Mouse (Mus musculus): ENCODE results near the gene Tomm70a.
"Not testable (repeated sequence)": the region's sequence is repeated elsewhere in the genome, so short reads cannot be mapped to it uniquely, and the experiment has no call there.

Tomm70a gene

DNA sequence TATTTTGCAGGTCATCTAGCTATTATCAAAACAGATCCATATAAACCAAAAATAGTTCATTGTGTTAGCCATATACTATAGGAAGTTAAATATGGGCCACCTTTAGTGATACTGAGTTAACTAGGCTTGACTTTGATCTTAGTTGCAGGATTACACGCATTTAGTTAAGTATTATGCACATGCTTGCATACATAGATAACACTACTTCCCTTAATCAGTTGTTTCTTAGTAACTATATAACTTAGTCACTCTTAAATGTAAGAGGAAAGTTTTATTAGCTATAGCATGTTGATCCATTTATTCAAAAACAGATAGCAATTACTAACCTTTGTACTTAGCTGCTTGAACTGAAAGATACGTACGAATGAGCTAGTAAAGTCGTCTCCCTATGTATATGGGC lies 29.9 kb downstream of the Tomm70a start:
- DNase-seq: no peak

DNA sequence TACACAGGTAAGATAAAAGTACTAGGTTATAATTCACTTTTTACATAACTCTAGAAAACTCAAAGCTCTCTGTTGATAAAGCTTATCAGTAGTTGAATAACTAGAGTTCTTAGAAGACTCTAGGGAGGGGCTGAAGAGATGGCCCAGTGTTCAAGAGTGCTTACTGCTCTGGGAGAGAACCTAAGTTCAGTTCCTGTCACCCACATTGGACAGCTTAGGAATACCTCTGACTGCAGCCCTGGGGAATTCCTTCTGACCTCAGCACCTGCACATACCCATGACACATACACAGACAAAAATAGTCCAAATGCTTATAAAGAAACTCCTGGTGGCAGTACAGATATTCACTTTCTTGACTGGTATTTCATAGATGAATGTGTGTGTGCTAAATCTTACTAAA lies 34.4 kb downstream of the Tomm70a start:
- DNase-seq: no peak

DNA sequence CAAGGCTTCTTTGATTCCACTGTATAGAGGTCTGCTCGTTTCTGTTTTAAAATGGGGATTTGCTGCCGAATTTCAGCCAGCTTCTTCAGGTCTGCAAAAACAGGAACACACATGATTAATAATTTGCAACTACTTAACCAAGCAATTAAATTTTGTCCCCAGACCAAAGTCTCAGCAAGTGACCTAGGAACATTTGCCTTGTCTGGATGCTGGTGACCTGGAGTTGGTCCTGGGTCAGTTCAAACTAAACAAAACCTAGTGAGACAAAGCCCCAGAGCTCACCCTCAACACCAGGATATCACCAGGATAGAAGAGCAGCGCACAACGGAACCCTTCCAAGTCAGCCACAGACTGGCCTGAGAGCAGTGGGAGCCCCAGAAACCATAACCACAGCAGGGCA lies 35.6 kb downstream of the Tomm70a start:
- peak; percentile 52 to 69 for DNase-seq

DNA sequence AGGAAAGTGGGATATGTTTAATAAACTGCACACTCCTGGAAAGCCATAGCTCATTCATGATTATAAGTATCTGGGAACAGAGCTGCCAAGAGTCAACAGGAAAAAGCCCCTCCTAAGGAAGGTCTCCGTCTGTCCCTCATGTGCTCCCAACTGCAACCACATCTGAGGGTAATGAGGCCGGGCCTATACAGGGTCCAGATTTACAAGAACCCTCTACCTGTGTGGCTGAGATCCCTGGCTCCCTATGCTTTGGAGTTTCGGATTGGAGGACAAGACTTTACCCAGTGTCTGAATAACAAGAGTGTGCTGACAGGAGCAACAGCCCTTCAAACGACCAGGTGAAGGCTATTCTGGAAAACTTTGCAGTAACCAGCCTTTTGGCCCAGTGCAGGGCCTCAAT lies 36.2 kb downstream of the Tomm70a start:
- no peak for DNase-seq

DNA sequence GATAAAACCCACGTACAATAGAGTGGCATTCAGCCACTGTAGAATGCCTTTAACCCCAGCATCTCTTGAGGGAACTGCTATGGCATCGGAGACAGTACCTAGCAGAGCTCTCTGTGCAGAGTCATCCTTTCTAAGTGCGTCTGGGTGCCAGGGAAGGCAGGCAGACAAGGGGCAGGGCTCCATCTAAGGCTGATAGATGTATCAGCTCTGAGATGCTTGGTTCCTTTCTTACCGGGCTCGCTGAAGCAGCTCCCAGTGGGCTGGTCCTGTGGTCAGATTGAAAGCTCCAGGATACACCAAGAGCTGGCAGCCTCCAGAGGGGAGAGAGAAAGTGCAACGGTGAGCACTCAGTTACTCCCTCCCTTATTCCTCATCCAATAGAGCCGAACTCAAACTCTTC lies 38.3 kb downstream of the Tomm70a start:
- no peak for DNase-seq

DNA sequence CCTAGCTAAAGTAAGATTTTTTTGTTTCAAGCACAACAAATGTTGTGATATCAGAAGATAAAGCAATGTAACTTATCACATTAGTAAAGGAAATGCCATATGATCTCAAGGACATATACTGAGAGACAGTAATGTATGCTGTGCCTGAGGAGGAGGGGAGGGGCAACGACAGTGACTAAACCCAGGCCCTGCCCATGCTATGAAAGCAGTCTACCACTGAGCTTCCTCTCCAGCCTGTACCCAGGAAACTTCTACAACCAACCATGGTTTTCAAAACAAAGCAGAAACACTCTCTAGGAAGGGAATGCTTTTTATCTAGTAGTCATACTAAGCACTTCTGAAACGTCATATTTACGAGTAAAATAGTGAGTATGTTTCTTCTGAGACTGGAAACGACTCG lies 41.3 kb downstream of the Tomm70a start:
- no peak for DNase-seq

DNA sequence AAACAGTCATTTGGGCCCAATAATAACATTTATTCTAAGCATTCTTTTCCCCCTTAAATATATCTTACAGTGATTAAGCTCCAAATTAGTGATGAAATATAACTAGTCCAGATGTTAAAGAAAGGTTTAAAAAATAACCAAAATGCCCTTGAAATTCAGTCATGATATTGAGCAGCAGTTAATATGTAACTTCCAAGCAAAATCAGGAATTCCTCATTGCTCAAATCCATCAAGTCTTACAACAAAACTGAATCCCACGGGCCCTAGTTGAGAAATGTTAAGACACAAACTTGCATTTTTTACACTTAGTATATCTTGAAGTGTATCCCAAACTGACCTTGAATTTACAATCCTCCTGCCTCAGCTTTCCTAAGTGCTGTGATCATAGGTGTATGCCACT lies 42.2 kb downstream of the Tomm70a start:
- no peak for DNase-seq

DNA sequence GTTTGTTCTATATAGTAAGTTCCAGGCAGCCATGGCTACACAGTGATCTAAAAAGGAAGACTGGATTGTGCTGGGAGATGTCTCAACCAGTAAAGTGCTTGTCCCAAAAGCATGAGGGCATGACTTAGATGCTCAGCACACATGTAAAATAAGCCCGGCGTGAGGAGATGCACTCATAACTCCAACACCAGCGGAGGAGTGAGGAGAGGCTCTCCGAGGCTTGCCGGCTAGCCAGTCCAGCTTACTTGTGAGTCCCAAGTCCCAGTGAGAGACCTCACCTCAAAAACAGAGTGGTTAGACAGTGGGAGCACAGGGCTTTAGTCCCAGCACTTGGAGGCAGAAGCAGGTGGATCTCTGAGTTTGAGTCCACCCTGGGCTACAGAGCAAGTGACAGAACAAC lies 43.7 kb downstream of the Tomm70a start:
- DNase-seq: no peak

DNA sequence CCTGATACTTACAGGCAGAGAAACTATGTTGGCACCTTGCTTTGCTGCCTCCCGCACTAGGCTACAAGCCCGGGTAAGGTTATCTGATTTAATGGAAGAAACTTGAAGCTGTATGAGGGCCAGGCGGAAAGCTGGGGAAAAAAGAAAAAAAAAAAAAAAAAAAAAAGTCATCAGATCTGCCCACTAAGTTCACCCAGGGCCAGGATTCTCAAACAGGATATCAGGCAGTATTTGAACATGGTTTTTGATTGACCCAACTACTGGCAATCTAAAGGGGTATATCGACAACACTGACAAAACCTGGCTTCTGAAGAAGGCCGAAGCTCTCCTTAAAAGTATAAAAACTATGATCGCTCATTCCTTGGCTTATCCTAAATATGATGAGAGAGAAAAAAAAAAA lies 44.6 kb downstream of the Tomm70a start:
- no peak for DNase-seq

DNA sequence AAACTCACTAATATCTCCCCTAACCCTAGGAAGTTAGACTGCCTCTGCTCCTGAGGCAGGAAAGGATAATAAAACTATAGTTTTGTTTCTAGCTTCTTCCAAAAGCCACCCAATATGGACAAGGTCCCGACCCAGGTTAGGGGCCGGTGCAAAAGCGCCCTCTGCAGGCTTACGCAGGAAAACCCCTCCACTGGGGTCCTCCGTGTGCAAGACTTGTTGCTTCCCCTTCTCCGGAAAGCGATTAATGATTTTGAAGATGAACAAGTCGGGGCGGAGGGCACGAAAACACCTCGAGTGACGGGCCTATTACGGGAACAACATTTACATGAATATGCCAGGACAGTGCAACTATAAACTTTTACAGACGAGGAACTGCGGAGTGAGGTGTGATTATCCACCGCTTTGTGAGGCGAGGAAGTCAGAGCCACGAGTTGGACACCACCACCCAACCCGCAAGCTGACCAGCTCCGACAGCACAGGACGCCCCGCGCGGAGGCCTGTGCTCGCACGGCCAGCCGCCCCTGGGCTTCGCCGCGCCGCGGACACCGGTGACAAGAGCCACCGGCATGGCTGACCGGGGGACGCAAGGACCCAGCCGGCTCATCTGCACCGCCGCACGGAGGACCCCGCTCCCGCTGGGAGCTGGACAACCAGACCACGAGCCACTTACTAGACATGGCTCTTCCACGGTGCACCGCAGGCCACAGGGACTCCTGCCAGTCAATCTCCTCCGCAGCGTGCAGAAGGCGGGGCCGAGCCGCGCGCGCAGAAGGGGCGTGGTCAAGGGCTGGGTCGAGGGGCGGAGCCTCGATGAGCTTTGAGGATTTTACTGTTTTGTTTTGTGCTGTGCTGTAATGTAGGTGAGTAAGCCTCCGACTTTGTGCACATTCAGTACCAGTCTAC lies 45.4 kb downstream of the Tomm70a start, which contains the start of gene Nit2:
Gene Nit2 (minus strand): TSS at position 731 of the 903 bp plus-strand sequence.
- peak; percentile 94 to 97 for DNase-seq

DNA sequence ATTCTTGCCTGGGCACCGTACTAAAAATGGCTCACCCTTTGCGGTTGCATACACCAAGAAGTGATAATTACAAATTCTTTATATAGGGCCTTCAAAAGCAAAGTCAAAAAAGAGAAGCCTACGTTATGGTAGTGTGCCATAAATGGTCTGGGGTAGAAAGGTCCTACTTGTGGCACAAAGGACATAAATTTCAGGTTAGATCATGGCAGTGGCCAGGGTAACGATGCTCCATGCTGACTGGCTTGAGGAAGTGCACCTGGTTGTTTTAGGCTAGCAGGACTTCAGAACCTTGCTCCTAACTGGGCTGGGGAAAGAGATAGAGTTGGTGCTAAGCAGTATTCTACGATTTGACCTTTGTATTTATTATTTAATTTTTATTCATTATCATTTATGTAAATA lies 46.0 kb downstream of the Tomm70a start:
- DNase-seq: no peak

DNA sequence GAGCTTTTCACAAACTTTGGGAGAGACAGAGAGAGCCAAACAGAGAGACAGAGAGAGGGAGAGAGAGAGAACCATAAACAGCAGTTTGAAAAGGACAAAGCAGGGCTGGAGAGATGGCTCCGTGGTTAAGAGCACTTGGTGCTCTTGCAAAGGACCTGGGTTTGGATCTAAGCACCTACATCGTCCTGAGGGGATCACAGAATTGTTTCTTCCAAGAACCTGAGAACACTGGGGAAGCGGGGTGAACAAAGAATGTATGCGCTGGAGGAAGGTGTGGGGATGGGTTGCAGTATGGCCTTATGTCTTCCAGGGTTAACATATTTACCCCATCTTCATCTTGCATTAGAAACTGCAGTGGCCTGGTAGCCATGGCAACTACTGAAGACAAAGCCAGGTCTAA lies 46.7 kb downstream of the Tomm70a start:
- no peak for DNase-seq

DNA sequence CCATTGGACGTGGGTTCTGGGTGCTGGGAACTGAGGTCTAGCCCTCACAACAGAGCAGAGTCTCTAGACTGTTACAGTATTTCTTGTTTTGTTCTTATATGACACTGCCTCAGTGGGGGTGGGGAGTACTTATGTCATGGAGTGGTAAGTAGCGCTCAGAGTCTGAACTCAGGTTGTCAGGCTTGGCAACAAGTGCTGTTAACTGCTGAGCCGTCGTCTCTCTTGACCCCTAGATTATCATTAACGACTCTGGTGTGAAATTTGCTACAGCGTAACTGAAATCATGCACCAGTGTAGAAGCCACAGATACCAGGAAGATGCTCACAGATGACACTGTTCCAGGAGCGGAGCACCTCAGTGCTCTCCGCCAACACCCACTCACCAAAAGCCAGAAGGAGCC lies 49.7 kb downstream of the Tomm70a start:
- DNase-seq: peak in 1 of 2 experiments; percentile 39

DNA sequence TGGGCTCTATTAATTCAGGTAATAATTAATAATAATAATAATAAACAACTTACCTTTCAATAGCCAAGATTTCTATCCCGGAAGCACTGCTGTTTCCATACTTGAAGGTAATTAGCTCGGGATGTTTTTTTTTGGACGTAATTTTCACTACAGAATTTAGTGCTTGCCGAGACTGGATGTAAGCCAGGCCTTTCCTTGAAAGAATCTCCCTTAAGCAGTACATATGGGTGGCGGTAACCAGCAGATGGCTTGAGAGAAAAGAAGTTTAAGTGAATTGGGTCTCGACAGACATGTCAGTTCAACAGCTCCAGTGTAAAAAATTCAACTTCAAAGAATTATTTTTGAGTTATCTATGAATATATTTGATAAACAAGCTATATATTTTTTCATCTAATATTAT lies 50.1 kb downstream of the Tomm70a start:
- DNase-seq: no peak

DNA sequence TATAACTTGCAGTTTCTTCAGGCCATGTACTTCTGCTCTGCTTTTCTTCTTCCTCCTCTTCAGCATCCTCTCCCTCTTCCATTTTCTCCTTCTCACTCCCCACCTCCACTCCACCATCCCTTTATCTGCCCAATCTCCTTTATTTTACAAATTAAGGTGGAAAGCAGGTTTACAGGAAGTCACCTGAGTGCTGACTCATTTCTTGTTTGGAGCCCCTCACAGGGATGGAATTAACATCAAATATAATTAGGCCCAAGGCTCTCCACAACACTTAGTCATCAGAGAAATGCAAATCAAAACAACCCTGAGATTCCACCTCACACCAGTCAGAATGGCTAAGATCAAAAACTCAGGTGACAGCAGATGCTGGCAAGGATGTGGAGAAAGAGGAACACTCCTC lies 53.0 kb downstream of the Tomm70a start:
- not testable (repeated sequence) for DNase-seq

DNA sequence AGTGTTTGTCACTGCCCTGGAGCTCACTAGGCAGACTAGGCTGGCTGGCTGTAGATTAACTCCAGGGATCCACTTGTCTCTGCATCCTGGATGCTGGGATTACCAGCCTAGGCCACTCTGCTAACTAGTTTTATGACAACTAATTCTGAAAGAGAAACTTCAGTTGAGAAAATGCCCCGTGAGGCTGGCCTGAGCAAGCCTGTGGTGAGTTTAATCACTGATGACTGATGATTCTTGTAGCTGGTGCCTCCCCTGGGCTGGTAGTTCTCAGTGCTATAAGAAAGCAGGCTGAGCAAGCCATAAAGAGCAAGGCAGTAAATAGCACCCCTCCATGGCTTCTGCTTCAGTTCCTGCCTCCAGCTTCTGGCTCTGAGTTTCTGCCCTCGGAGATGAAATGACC lies 54.2 kb downstream of the Tomm70a start:
- DNase-seq: no peak

DNA sequence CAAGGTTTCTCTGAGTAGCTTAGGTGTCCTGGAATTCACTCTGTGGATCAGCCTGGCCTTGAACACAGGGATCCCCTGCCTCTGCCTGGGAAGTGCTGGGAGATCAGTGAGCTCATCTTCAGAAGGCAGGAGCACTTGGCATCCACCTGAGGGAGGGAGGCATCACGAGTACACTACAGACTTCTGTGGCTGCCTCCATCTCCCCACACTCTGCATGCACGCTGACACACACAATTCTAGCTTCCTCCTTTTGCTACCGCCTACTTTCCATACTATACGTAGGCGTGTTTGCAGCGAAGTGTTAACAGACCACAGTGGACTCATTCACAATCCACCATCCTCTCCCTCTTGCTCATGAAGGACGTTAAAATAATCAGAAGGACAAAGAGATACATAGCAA lies 54.8 kb downstream of the Tomm70a start:
- no peak for DNase-seq

DNA sequence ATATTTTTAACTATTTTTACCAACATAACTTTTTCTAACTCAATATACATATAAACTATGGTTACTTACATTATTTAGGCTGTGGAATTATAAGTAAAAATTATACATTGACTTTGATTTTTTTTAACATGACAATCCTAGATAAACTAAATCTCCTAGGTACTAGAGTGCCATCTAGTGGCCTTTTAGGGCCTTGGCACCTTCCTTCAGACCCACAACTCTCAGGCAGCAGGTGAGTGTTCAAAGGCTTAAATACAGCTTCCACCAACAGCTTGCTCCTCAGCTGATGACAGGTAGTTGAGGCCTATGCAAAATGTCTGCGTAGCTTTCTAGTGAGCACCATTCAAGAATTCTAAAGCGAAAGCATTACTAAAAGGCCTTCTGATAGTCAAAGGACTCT lies 55.8 kb downstream of the Tomm70a start:
- peak; percentile 37 to 59 for DNase-seq

DNA sequence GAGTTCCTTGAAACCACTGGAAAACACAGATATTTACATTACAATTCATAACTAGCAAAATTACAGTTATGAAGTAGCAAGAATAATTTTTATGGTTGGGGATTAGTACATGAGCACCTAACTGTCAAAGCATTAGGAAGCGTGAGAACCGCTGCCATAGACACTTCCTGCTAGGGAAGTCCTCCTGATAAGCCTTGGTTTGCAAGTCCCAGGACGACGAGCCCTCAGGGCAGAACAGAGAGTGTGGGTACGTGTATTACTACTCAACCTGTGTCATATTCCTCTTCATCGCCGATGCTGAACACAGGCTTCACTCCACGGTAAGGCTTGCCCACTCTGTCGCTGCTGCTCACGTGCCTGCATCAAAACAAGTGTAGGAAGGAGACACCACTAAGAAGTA lies 56.2 kb downstream of the Tomm70a start:
- no peak for DNase-seq

DNA sequence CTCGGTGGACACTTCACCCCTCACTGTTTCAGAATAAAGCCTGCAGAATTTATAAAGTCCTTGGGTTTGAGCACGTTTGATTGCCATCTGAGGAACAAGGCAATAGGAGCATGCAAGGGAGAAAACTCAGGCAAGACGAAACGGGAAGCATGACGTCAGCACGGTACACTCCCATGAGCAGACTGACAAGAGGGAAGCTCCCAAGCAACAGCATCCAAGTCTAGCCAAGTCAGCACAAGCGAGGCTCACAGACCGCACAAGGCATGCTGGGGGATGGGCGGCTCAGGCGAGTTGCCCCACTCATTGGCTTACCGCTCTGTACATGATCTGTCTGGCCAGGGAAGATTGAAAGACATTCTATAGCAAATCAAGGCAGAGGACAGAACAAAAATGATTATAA lies 59.7 kb downstream of the Tomm70a start:
- no peak for DNase-seq

DNA sequence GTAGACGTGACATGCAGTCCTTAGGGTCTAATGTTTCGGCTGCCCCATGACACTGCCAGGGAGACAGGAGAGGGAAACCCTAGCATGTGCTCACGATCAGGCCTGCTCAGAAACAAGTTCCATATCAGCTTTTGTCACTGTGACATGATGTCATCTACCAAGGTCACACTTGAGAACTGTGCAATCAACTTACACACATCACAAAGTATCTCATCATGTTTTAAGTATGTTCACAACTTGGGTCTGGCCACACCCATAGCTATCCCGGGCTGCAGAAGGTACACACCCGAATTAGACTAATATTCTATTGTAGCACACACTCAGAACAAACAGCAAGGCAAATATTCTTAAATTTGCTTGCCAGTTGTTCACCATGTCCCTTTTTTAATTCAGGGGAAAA lies 60.5 kb downstream of the Tomm70a start:
- no peak for DNase-seq

DNA sequence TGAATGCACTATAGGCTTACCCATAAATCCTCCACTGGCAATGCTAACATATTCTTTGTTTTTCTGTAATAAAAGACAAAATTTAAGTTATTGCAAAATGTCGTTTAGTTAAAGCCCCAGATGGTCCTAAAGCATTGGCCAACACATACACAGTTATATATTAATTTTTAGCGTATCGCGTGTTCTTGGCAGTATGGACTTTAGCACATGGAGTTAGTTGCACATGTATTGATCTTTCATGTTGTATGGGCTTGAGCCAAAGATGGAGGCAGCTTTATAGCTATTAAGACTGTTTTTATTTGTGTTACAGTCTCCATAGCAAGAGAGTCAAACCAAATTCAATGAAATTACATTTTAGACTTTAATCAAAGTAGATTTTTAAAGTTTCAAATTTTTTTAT lies 65.1 kb downstream of the Tomm70a start:
- no peak for DNase-seq

DNA sequence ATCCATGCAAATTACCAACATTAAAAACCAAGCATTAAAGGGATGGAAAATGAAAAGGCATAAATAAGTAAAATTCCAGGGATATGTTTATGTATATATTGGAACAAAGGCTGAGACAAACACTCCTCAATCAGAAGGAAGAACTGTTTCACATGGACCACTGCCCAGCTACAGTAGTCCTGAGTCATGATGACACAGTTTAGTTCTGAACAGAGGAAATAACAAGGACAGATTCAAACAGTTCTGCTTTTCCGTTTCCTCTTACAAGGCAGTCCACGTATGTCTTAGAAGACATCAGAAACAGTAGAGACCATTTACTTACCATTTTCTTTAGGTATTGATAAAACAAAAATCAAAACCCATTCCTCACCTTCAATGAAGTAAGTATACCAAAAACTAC lies 68.0 kb downstream of the Tomm70a start:
- no peak for DNase-seq

DNA sequence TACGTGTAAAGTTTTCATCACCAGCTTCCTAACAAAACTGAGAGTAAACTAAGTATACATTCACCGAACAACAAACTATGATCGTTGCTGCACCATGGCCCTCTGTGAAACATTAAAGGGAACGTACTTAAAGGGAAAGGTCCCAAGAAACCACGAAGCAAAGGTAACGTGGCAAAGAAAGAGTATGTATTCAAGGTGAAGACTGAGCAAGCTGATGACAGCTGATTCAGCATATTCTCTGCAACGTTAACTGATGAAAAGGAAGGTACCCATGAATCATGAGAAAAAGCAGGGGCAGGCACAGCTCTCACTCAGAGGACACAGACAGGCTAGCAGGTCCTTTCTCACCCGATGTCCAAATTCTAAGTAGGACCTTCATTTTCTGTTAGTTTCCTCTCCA lies 68.9 kb downstream of the Tomm70a start:
- no peak for DNase-seq

DNA sequence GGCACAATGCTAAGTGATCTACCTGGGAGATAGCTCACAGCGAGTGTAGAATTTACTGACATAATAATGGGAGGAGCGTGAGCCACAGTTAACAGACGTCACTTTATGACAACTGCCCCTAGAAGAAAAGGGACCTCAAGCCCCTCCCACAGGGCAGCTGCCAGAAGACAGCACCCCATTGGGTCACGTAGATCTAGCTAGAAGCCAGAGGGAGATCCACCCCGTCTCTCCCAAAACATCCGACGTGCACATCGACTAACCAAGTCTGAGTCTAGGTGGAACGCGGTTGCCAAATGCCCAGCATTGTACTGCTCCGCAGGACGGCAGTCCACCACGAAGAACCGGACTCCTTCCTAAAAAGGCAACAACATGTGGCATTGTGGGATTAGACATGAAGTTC lies 69.7 kb downstream of the Tomm70a start:
- no peak for DNase-seq
